Mouse (Mus musculus) embryonic fibroblast, embryonic 13.5 days (primary cell): ENCODE data around the gene Lrrc3c.

Experiments used
- CTCF ChIP-seq: IDR thresholded peaks from 2 replicates; pipeline ENCODE4 v1.5.1; 2011; ENCODE audit warnings: mild to moderate bottlenecking, control low read depth, low read length, moderate library complexity, borderline replicate concordance; ENCODE audit not compliant: insufficient read depth
- POLR2A ChIP-seq: IDR thresholded peaks from 2 replicates; pipeline ENCODE4 v1.6.1; 2011; ENCODE audit warnings: low read depth, mild to moderate bottlenecking, control low read depth, low read length, moderate library complexity

- TF ChIP-seq POLR2A, result no peak
- no peak for TF ChIP-seq CTCF
These were observed 3.1 kb upstream of the Lrrc3c start for GRCm38 (mm10) chr11:98595021-98595420.
